Mouse (Mus musculus): ENCODE data around the gene 1700016C15Rik. TPM values are rescaled to one million over a fixed set of nuclear protein-coding genes. Genes with fewer than 3 reads are reported as not detected.

Gene 1700016C15Rik
- polyA plus RNA-seq, 1 experiment: not detected

Other genes starting within 250 kb of the 1700016C15Rik start
- gene Adss, start 66.7 kb downstream of the 1700016C15Rik start, polyA plus RNA-seq (2012; ENCODE audit: insufficient read depth, insufficient read length, missing spikeins): 26.6 and 33.5 TPM in 2 replicates